Mouse (Mus musculus): ENCODE results near the gene Sag. TPM values are rescaled to one million over a fixed set of nuclear protein-coding genes. Genes with fewer than 3 reads are reported as not detected.
A peak's percentile ranks its signal among the peaks of the same experiment; 100 is the strongest.

Gene Sag
- 3.0 and 3.3 TPM in 2 replicates for polyA plus RNA-seq (2014; fragmentation: Nextera tagmentation; extraction: Ambion mirVana)

DNA sequence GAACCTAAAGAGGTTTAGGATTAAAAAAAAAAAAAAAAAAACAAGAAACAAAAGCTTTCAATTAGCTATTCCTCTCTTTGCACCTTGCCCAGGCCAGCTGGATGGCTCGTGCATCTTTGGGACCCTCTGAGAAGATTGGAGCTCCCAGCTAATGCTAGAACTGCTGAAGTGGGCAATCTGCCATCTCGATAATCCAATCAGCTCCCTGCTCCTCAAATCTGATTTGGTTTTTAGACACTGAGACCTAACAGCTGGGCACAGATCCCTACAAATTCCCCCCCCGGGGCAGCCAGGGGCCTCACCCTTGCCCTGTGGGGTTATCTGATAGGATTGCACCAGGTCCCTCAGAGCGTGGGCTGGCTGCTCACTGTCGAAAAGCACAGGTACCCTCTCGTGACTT is at the start of gene Sag:
Gene Sag, plus strand, starts transcription at position 105 of the 400 bp plus-strand sequence.
- no peak for ATAC-seq (replicated peaks; ENCODE audit: low FRiP score)
- no peak for DNase-seq (ENCODE audit: low spot score)
- Histone ChIP-seq H3K36me3 (ENCODE audit: control insufficient read depth, insufficient read depth, low read length) (no peaks in the 10 kb centered on the region), H3K9ac (ENCODE audit: low read depth, low read length) (no peak within 1 kb of the TSS), H3K27ac (ENCODE audit: low read depth, low read length) (no peak within 1 kb of the TSS), H3K4me2 (no peak within 1 kb of the TSS), H3K9me3 (ENCODE audit: control insufficient read depth, low read length) (no peaks in the 10 kb centered on the region), H3K4me1 (replicated peaks; ENCODE audit: control insufficient read depth, insufficient read depth, low read length) (peaks cover 12% of the 10 kb centered on the region), H3K27me3 (replicated peaks; ENCODE audit: control insufficient read depth, insufficient read depth, low read length) (no peaks in the 10 kb centered on the region), H3K4me3 (ENCODE audit: low read depth, low read length) (no peak within 1 kb of the TSS)
- 66% methylated on average over 6 of the region's 6 CpGs for WGBS

DNA sequence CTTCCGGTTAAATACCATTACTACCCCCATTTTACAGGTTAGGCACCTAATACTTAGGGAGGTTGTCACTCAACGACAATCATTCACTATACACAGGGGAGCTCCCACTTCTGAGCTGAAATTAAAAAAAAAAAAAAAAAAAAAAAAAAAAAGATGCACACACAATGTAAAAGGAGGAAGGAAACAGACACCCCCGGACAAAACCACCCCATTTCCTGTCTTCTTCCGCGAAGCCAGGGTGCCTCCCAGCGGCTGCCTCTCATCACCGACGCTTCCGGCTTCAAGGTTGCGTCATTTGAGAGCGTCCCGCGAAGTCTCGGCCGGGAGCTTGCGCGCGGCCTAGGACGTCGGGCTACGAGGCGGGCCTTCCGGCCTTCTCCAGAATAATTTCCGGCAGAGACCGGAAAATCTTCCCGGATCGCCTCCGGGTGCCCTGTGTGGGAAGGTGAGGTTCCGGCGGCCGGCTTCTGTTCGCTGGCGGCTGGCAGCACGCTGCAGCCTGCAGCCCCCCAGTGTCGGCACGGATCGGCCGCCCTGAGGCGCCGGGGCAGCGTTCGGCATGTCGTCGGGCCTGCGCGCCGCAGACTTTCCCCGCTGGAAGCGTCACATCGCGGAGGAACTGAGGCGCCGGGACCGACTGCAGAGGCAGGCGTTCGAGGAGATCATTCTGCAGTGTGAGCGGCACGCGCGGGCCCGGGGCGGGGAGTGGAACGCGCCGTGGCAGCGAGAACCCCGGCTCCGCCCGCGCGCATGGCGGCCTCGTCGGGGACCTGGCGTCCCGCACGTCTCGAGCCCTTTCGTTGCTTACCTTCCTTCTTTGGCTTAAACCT is 47.6 kb upstream of the Sag start, which contains the start of gene Atg16l1:
Gene Atg16l1, plus strand, starts transcription at position 230 of the 830 bp plus-strand sequence.
- DNase-seq (ENCODE audit: low spot score) (peak; percentile 88), ATAC-seq (replicated peaks; ENCODE audit: low FRiP score) (peak; percentile 98)
- Histone ChIP-seq H3K4me3 (ENCODE audit: low read depth, low read length) (peak within 1 kb of the TSS; percentile 94), H3K4me1 (replicated peaks; ENCODE audit: control insufficient read depth, insufficient read depth, low read length) (peaks cover 9% of the 10 kb centered on the region), H3K9ac (ENCODE audit: low read depth, low read length) (peak within 1 kb of the TSS; percentile 98), H3K36me3 (ENCODE audit: control insufficient read depth, insufficient read depth, low read length) (peaks cover 6% of the 10 kb centered on the region), H3K27me3 (replicated peaks; ENCODE audit: control insufficient read depth, insufficient read depth, low read length) (no peaks in the 10 kb centered on the region), H3K27ac (ENCODE audit: low read depth, low read length) (peak within 1 kb of the TSS; percentile 87), H3K9me3 (ENCODE audit: control insufficient read depth, low read length) (no peaks in the 10 kb centered on the region), H3K4me2 (peak within 1 kb of the TSS; percentile 95)
- WGBS = under 1% methylated on average over 79 of the region's 79 CpGs

DNA sequence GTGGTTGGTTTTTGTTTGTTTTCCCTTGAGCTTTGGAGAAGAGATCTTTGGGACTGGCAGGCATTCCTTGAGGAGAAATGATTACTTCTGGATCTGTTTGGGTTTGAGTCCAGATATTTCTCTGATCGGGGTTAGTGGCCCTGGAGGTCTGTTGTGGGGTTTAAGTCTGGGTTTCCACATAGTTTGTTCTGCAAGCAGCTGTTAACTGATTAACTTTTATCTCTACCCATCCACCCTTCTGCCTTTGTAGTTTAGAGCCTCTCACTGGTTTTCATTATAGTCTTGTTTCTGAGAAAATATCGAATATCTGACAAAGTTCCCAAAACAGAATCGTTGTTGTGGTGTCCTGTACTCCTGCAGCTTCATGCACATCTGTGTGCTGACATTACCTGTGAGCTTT is 39.7 kb upstream of the Sag start:
- ATAC-seq (replicated peaks; ENCODE audit: low FRiP score) (peak; percentile 79), DNase-seq (ENCODE audit: low spot score) (no peak)
- peak overlapping the region; percentile 15; the same call in 1 of the 2 replicates for H3K4me2 ChIP-seq

DNA sequence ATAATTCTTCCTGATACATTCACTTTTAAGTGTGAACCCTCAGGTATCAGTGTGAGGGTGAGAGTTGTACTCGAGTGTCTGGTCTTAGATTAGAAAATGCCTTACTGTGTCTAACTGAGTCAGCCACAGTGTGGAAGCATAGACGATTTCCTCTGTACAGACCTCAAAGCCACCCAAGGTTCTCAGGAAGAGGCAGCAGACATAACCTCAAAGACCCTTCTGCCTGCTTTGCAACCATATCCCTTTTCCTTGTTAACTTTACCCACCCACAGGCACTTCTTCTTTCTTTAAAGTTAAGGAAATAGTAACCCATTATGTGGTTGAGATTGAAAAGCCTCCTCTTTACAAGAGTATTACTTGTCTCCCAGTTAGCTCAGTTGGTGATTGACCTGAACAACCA is 37.7 kb upstream of the Sag start:
- H3K4me2 ChIP-seq = no peak overlapping the region

More for the DNA sequence above, 39.7 kb upstream of the Sag start:
- Histone ChIP-seq H3K4me3 (ENCODE audit: low read depth, low read length) (no peak overlapping the region), H3K9ac (ENCODE audit: low read depth, low read length) (no peak overlapping the region), H3K27me3 (replicated peaks; ENCODE audit: control insufficient read depth, insufficient read depth, low read length) (no peaks in the 10 kb centered on the region), H3K9me3 (ENCODE audit: control insufficient read depth, low read length) (no peaks in the 10 kb centered on the region), H3K4me1 (replicated peaks; ENCODE audit: control insufficient read depth, insufficient read depth, low read length) (peaks cover 14% of the 10 kb centered on the region), H3K27ac (ENCODE audit: low read depth, low read length) (peak overlapping the region; percentile 66; the same call in 1 of the 2 replicates), H3K36me3 (ENCODE audit: control insufficient read depth, insufficient read depth, low read length) (peaks cover 61% of the 10 kb centered on the region)
- WGBS = 49% methylated on average over 3 of the region's 3 CpGs

DNA sequence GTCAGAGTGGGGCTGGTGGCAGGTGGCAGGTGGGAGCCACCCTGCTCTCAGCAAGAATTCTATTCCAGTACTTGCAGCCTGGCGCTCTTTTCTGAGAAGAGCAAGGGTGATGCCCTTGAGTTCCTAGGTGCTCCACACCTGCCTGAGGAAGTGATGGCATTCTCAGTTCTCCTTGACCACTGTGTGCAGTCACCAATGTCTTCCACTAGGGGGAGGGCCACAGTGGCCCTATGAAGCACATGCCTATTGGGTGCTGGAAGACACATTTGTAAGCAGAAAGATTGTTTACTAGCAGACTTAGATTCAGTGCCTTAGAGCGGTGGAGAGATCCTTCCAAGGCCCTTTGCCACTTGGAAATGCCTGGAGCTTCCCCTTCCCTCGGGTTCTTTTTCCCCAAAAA is 37.2 kb upstream of the Sag start:
- no peak overlapping the region for H3K4me3 ChIP-seq (ENCODE audit: low read depth, low read length)
- DNase-seq (ENCODE audit: low spot score) = no peak
- 88% methylated on average over 3 of the region's 3 CpGs for WGBS
- no peak overlapping the region for H3K9ac ChIP-seq (ENCODE audit: low read depth, low read length)
- H3K4me1 ChIP-seq (replicated peaks; ENCODE audit: control insufficient read depth, insufficient read depth, low read length) = peaks cover 22% of the 10 kb centered on the region
- H3K4me2 ChIP-seq = no peak overlapping the region
- no peak for ATAC-seq (replicated peaks; ENCODE audit: low FRiP score)
- no peaks in the 10 kb centered on the region for H3K9me3 ChIP-seq (ENCODE audit: control insufficient read depth, low read length)
- no peak overlapping the region for H3K27ac ChIP-seq (ENCODE audit: low read depth, low read length)
- no peaks in the 10 kb centered on the region for H3K27me3 ChIP-seq (replicated peaks; ENCODE audit: control insufficient read depth, insufficient read depth, low read length)
- peaks cover 67% of the 10 kb centered on the region for H3K36me3 ChIP-seq (ENCODE audit: control insufficient read depth, insufficient read depth, low read length)

More for the DNA sequence above, 37.7 kb upstream of the Sag start:
- DNase-seq (ENCODE audit: low spot score) = no peak
- Histone ChIP-seq H3K4me1 (replicated peaks; ENCODE audit: control insufficient read depth, insufficient read depth, low read length) (peaks cover 19% of the 10 kb centered on the region), H3K9me3 (ENCODE audit: control insufficient read depth, low read length) (no peaks in the 10 kb centered on the region), H3K27ac (ENCODE audit: low read depth, low read length) (no peak overlapping the region), H3K9ac (ENCODE audit: low read depth, low read length) (no peak overlapping the region), H3K36me3 (ENCODE audit: control insufficient read depth, insufficient read depth, low read length) (peaks cover 62% of the 10 kb centered on the region), H3K4me3 (ENCODE audit: low read depth, low read length) (no peak overlapping the region), H3K27me3 (replicated peaks; ENCODE audit: control insufficient read depth, insufficient read depth, low read length) (no peaks in the 10 kb centered on the region)
- 77% methylated on average over 2 of the region's 2 CpGs for WGBS
- ATAC-seq (replicated peaks; ENCODE audit: low FRiP score) = no peak

DNA sequence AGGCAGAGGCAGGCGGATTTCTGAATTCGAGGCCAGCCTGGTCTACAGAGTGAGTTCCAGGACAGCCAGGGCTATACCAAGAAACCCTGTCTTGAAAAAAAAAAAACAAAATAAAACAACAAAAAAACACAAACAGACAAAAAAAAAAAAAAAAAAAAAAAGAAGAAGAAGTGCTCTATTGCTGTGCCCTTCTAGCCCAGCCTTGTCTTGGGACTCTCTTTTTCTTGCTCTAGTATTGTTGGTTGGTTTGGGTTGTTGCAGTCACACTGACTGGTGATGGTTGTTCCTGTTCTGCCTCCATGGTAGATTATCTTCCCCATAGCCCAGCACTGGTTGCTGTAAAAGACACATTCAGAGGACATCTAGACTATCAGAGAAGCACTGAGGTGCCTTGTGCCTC is 34.2 kb upstream of the Sag start:
- DNase-seq (ENCODE audit: low spot score) (no peak), ATAC-seq (replicated peaks; ENCODE audit: low FRiP score) (no peak)
- H3K27ac ChIP-seq (ENCODE audit: low read depth, low read length) = no peak overlapping the region
- H3K36me3 ChIP-seq (ENCODE audit: control insufficient read depth, insufficient read depth, low read length) = peaks cover 67% of the 10 kb centered on the region
- H3K4me1 ChIP-seq (replicated peaks; ENCODE audit: control insufficient read depth, insufficient read depth, low read length) = peaks cover 12% of the 10 kb centered on the region
- WGBS = 96% methylated on average over 2 of the region's 2 CpGs
- no peak overlapping the region for H3K4me3 ChIP-seq (ENCODE audit: low read depth, low read length)
- H3K9me3 ChIP-seq (ENCODE audit: control insufficient read depth, low read length) = no peaks in the 10 kb centered on the region; the same call in 1 of the 2 replicates
- no peak overlapping the region for H3K9ac ChIP-seq (ENCODE audit: low read depth, low read length)
- H3K27me3 ChIP-seq (replicated peaks; ENCODE audit: control insufficient read depth, insufficient read depth, low read length) = no peaks in the 10 kb centered on the region
- H3K4me2 ChIP-seq = no peak overlapping the region

DNA sequence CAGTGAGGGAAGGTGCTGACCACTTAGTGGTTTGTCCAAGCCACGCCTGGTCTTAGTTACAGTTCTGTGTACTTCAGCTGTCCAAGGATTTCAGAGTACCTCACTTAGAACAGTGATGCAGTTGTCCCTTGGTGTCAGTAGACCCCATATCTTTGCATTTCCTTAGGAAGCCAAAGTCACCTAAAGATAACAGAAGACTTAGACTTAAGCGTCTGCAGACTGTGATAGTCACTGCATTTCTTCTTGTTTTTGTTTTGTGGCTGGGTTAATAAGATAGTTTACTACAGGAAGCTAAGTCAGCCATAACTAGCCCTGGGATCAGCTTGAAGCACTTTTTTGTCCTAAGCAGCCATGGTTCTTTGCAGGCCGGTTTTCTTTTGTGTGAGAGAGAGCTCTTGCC is 33.0 kb upstream of the Sag start:
- H3K27me3 ChIP-seq (replicated peaks; ENCODE audit: control insufficient read depth, insufficient read depth, low read length) = no peaks in the 10 kb centered on the region
- no peak overlapping the region for H3K4me3 ChIP-seq (ENCODE audit: low read depth, low read length)
- H3K36me3 ChIP-seq (ENCODE audit: control insufficient read depth, insufficient read depth, low read length) = peaks cover 67% of the 10 kb centered on the region
- ATAC-seq (replicated peaks; ENCODE audit: low FRiP score) (peak; percentile 72), DNase-seq (ENCODE audit: low spot score) (no peak)
- no peak overlapping the region; the same call in 1 of the 2 replicates for H3K4me2 ChIP-seq
- H3K4me1 ChIP-seq (replicated peaks; ENCODE audit: control insufficient read depth, insufficient read depth, low read length) = peaks cover 8% of the 10 kb centered on the region
- H3K9ac ChIP-seq (ENCODE audit: low read depth, low read length) = peak overlapping the region; percentile 22; the same call in 1 of the 2 replicates
- no peaks in the 10 kb centered on the region; the same call in 1 of the 2 replicates for H3K9me3 ChIP-seq (ENCODE audit: control insufficient read depth, low read length)
- peak overlapping the region; percentile 74 for H3K27ac ChIP-seq (ENCODE audit: low read depth, low read length)
- 58% methylated on average over 3 of the region's 3 CpGs for WGBS

DNA sequence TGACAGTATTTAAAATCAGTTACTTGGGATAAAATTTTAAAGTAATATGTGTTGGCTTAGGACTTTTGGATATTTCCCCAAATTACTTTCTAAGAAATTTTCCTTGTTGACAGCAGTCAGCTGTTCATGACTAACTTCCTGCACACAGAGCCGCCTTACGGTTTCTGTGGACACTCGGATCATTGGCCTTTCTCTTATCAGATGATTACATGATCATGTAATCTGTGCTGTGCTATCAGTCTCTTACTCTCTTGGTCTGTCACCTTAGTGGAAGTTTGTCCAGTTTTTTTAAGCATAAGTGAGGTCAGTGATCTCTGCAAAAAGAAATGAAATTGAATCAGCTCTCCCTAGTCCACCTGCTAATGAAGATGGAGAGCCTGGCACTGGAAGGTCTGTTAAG is 31.8 kb upstream of the Sag start:
- H3K9me3 ChIP-seq (ENCODE audit: control insufficient read depth, low read length) = no peaks in the 10 kb centered on the region; the same call in 1 of the 2 replicates
- H3K27ac ChIP-seq (ENCODE audit: low read depth, low read length) = no peak overlapping the region
- peaks cover 8% of the 10 kb centered on the region for H3K4me1 ChIP-seq (replicated peaks; ENCODE audit: control insufficient read depth, insufficient read depth, low read length)
- no peaks in the 10 kb centered on the region for H3K27me3 ChIP-seq (replicated peaks; ENCODE audit: control insufficient read depth, insufficient read depth, low read length)
- H3K4me3 ChIP-seq (ENCODE audit: low read depth, low read length) = no peak overlapping the region
- ATAC-seq (replicated peaks; ENCODE audit: low FRiP score) (no peak), DNase-seq (ENCODE audit: low spot score) (no peak)
- 91% methylated on average over 3 of the region's 3 CpGs for WGBS
- H3K36me3 ChIP-seq (ENCODE audit: control insufficient read depth, insufficient read depth, low read length) = peaks cover 68% of the 10 kb centered on the region
- no peak overlapping the region for H3K9ac ChIP-seq (ENCODE audit: low read depth, low read length)
- H3K4me2 ChIP-seq = no peak overlapping the region
